In genomic region chr7:28452361-28453005, GRCm38 (mm10) we compare ENCODE assay signal across 9 mouse cellular contexts. TPM values are rescaled to one million over a fixed set of nuclear protein-coding genes. Genes with fewer than 3 reads are reported as not detected.
DNase-seq lines count a peak whose midpoint lies in the region; ATAC-seq and TF ChIP-seq lines count a peak whose summit lies in the region.
"Had no signal": no experiment of that assay in that cellular context is flagged by ENCODE, and none has a peak within 500 bp of the region (broad histone marks: within the 10 kb centered on the region; RNA-seq: fewer than 3 reads in every experiment).

No protein-coding gene starts in this region.

- 3% methylated on average over 24 of the region's 24 CpGs for WGBS in heart, embryonic 16.5 days
- WGBS in bone marrow, adult 2 months = 4% methylated on average over 23 of the region's 24 CpGs
- WGBS in forebrain, embryonic 13.5 days = 2% methylated on average over 18 of the region's 24 CpGs
- WGBS in liver, embryonic 16.5 days (ENCODE audit: insufficient replicate concordance) = 3% methylated on average over 24 of the region's 24 CpGs

- H3K4me3 ChIP-seq in heart, embryonic 16.5 days (ENCODE audit: low read length) = peak overlapping the region; percentile 83
- H3K4me3 ChIP-seq in bone marrow, adult 2 months (replicated peaks; ENCODE audit: control insufficient read depth, low read depth, low read length) = peak overlapping the region; percentile 53
- peak overlapping the region; percentile 87 for H3K4me3 ChIP-seq in forebrain, embryonic 13.5 days
- peak overlapping the region; percentile 64 for H3K4me3 ChIP-seq in liver, embryonic 16.5 days (ENCODE audit: low read depth, low read length)

- H3K4me2 ChIP-seq in heart, embryonic 16.5 days (ENCODE audit: low read depth, low read length) = peak overlapping the region; percentile 100
- peak overlapping the region; percentile 86 for H3K4me2 ChIP-seq in forebrain, embryonic 13.5 days
- H3K4me2 ChIP-seq in liver, embryonic 16.5 days (ENCODE audit: low read depth, low read length) = peak overlapping the region; percentile 91

- no peaks in the 10 kb centered on the region for H3K9me3 ChIP-seq in heart, embryonic 16.5 days (replicated peaks; ENCODE audit: control insufficient read depth, low read length)
- H3K9me3 ChIP-seq in forebrain, embryonic 13.5 days (replicated peaks) = no peaks in the 10 kb centered on the region
- no peaks in the 10 kb centered on the region for H3K9me3 ChIP-seq in liver, embryonic 16.5 days (replicated peaks; ENCODE audit: control insufficient read depth, low read length)

- H3K27ac ChIP-seq in heart, embryonic 16.5 days (ENCODE audit: low read length) = no peak overlapping the region
- H3K27ac ChIP-seq in bone marrow, adult 2 months (ENCODE audit: control insufficient read depth, insufficient read depth, low read depth, low read length, poor library complexity) = no peak overlapping the region
- peak overlapping the region; percentile 69; the same call in 1 of the 2 replicates for H3K27ac ChIP-seq in forebrain, embryonic 13.5 days
- H3K27ac ChIP-seq in liver, embryonic 16.5 days (ENCODE audit: low read length) = no peak overlapping the region

- ATAC-seq in heart, embryonic 16.5 days (replicated peaks; ENCODE audit: extremely low read depth, insufficient read depth, low FRiP score) = no peak
- ATAC-seq in forebrain, embryonic 13.5 days = peak; percentile 57
- no peak for ATAC-seq in liver, embryonic 16.5 days (ENCODE audit: low read depth)

- H3K4me1 ChIP-seq in heart, embryonic 16.5 days (ENCODE audit: control insufficient read depth, insufficient read depth, low read length) = no peaks in the 10 kb centered on the region
- H3K4me1 ChIP-seq in bone marrow, adult 2 months (ENCODE audit: control insufficient read depth, insufficient read depth, low read length) = peaks cover 2% of the 10 kb centered on the region; the same call in 1 of the 2 replicates
- peaks cover 14% of the 10 kb centered on the region for H3K4me1 ChIP-seq in forebrain, embryonic 13.5 days
- peaks cover 3% of the 10 kb centered on the region; the same call in 1 of the 2 replicates for H3K4me1 ChIP-seq in liver, embryonic 16.5 days (ENCODE audit: control insufficient read depth, low read depth, low read length)

- no peak for TF ChIP-seq POLR2A in bone marrow, adult 2 months (IDR thresholded peaks at IDR 0.05; ENCODE audit: borderline replicate concordance, control insufficient read depth, low read depth, low read length)

- peak overlapping the region; percentile 86 for H3K9ac ChIP-seq in heart, embryonic 16.5 days (ENCODE audit: low read length)
- peak overlapping the region; percentile 88 for H3K9ac ChIP-seq in forebrain, embryonic 13.5 days
- H3K9ac ChIP-seq in liver, embryonic 16.5 days (ENCODE audit: low read depth, low read length) = peak overlapping the region; percentile 54

- no peaks in the 10 kb centered on the region for H3K27me3 ChIP-seq in heart, embryonic 16.5 days (ENCODE audit: control insufficient read depth, insufficient read depth, low read length)
- no peaks in the 10 kb centered on the region for H3K27me3 ChIP-seq in forebrain, embryonic 13.5 days
- H3K27me3 ChIP-seq in liver, embryonic 16.5 days (ENCODE audit: control insufficient read depth, insufficient read depth, low read depth, low read length) = peaks cover 20% of the 10 kb centered on the region

- no peak for DNase-seq in heart, adult 8-10 months (ENCODE audit: low spot score)
- DNase-seq in urinary bladder, postnatal 4 days (ENCODE audit: low spot score in 2 of 2) = no peak
- no peak for DNase-seq in layer of hippocampus, adult 8-10 months (ENCODE audit: low spot score in 2 of 2)
- no peak for DNase-seq in adrenal gland, adult 18-20 months (ENCODE audit: low spot score in 2 of 2)
- DNase-seq: lung, postnatal 10 days had no signal

- no peak for TF ChIP-seq CTCF in bone marrow, adult 2 months (IDR thresholded peaks at IDR 0.05; ENCODE audit: control insufficient read depth, insufficient read depth, low read length)

- H3K36me3 ChIP-seq in heart, embryonic 16.5 days (ENCODE audit: control insufficient read depth, insufficient read depth) = no peaks in the 10 kb centered on the region
- peaks cover 32% of the 10 kb centered on the region for H3K36me3 ChIP-seq in forebrain, embryonic 13.5 days (ENCODE audit: poor library complexity, severe bottlenecking)
- H3K36me3 ChIP-seq in liver, embryonic 16.5 days (ENCODE audit: control insufficient read depth, insufficient read depth) = no peaks in the 10 kb centered on the region

RNA-seq across cellular contexts. Expression of gene Lrfn1, which starts 0.7 kb away (rescaled TPM):
- polyA plus RNA-seq in heart, embryonic 16.5 days (2015; fragmentation: Nextera tagmentation; extraction: Ambion mirVana) = 0.72 and 0.80 TPM in 2 replicates
- total RNA-seq in heart, adult 8-10 months (2022) = under 1 TPM; 0.43 to 0.82 (median 0.61) TPM
- polyA plus RNA-seq in bone marrow, adult 2 months (2011; ENCODE audit: insufficient read depth, insufficient read length, low replicate concordance, missing spikeins) = 2.6 TPM in 1 of 2 replicates, not detected in the other
- polyA plus RNA-seq in forebrain, embryonic 13.5 days (2015; fragmentation: Nextera tagmentation; extraction: Ambion mirVana) = 5.9 and 6.1 TPM in 2 replicates
- polyA plus RNA-seq in liver, embryonic 16.5 days (2015; fragmentation: Nextera tagmentation; extraction: Ambion mirVana) = 0.12 and 0.15 TPM in 2 replicates
- 10 to 100 TPM; 68.2 to 77.3 (median 71.5) TPM for total RNA-seq in layer of hippocampus, adult 8-10 months (2022)
- 10 to 100 TPM; 10.7 to 13.1 TPM for total RNA-seq in adrenal gland, adult 18-20 months (2021)

RNA-seq across cellular contexts. Expression of gene Gmfg, which starts 15.2 kb away (rescaled TPM):
- polyA plus RNA-seq in heart, embryonic 16.5 days (2015; fragmentation: Nextera tagmentation; extraction: Ambion mirVana) = 17.9 and 32.7 TPM in 2 replicates
- total RNA-seq in heart, adult 8-10 months (2022) = 1 to 10 TPM; 3.5 to 5.7 (median 4.8) TPM
- polyA plus RNA-seq in bone marrow, adult 2 months (2011; ENCODE audit: insufficient read depth, insufficient read length, low replicate concordance, missing spikeins) = 158 and 354 TPM in 2 replicates
- 2.5 and 2.8 TPM in 2 replicates for polyA plus RNA-seq in forebrain, embryonic 13.5 days (2015; fragmentation: Nextera tagmentation; extraction: Ambion mirVana)
- 35.6 and 38.6 TPM in 2 replicates for polyA plus RNA-seq in liver, embryonic 16.5 days (2015; fragmentation: Nextera tagmentation; extraction: Ambion mirVana)
- total RNA-seq in layer of hippocampus, adult 8-10 months (2022) = 1 to 10 TPM; 1.6 to 5.2 (median 3.2) TPM
- 1 to 10 TPM; 8.0 to 9.5 TPM for total RNA-seq in adrenal gland, adult 18-20 months (2021)

RNA-seq across cellular contexts. Expression of gene Ifnl2, which starts 57.8 kb away (rescaled TPM):
- polyA plus RNA-seq in heart, embryonic 16.5 days (2015; fragmentation: Nextera tagmentation; extraction: Ambion mirVana) = not detected in 2 replicates
- total RNA-seq in heart, adult 8-10 months (2022) = not detected
- polyA plus RNA-seq in bone marrow, adult 2 months (2011; ENCODE audit: insufficient read depth, insufficient read length, low replicate concordance, missing spikeins) = not detected in 2 replicates
- not detected in 2 replicates for polyA plus RNA-seq in forebrain, embryonic 13.5 days (2015; fragmentation: Nextera tagmentation; extraction: Ambion mirVana)
- polyA plus RNA-seq in liver, embryonic 16.5 days (2015; fragmentation: Nextera tagmentation; extraction: Ambion mirVana) = not detected in 2 replicates
- total RNA-seq in layer of hippocampus, adult 8-10 months (2022) = not detected
- total RNA-seq in adrenal gland, adult 18-20 months (2021) = not detected

RNA-seq across cellular contexts. Expression of gene Paf1, which starts 59.7 kb away (rescaled TPM):
- 78.9 and 79.9 TPM in 2 replicates for polyA plus RNA-seq in heart, embryonic 16.5 days (2015; fragmentation: Nextera tagmentation; extraction: Ambion mirVana)
- total RNA-seq in heart, adult 8-10 months (2022) = 10 to 100 TPM; 35.7 to 44.4 (median 39.1) TPM
- polyA plus RNA-seq in bone marrow, adult 2 months (2011; ENCODE audit: insufficient read depth, insufficient read length, low replicate concordance, missing spikeins) = 136 and 209 TPM in 2 replicates
- polyA plus RNA-seq in forebrain, embryonic 13.5 days (2015; fragmentation: Nextera tagmentation; extraction: Ambion mirVana) = 95.4 and 97.1 TPM in 2 replicates
- 24.7 and 25.8 TPM in 2 replicates for polyA plus RNA-seq in liver, embryonic 16.5 days (2015; fragmentation: Nextera tagmentation; extraction: Ambion mirVana)
- 10 to 100 TPM; 72.9 to 77.5 (median 75.4) TPM for total RNA-seq in layer of hippocampus, adult 8-10 months (2022)
- 10 to 100 TPM; 76.7 to 86.6 TPM for total RNA-seq in adrenal gland, adult 18-20 months (2021)

RNA-seq across cellular contexts. Expression of gene Med29, which starts 60.0 kb away (rescaled TPM):
- polyA plus RNA-seq in heart, embryonic 16.5 days (2015; fragmentation: Nextera tagmentation; extraction: Ambion mirVana) = 41.3 and 50.1 TPM in 2 replicates
- total RNA-seq in heart, adult 8-10 months (2022) = 10 to 100 TPM; 19.5 to 24.0 (median 22.2) TPM
- 12.0 and 24.2 TPM in 2 replicates for polyA plus RNA-seq in bone marrow, adult 2 months (2011; ENCODE audit: insufficient read depth, insufficient read length, low replicate concordance, missing spikeins)
- polyA plus RNA-seq in forebrain, embryonic 13.5 days (2015; fragmentation: Nextera tagmentation; extraction: Ambion mirVana) = 49.3 and 51.5 TPM in 2 replicates
- polyA plus RNA-seq in liver, embryonic 16.5 days (2015; fragmentation: Nextera tagmentation; extraction: Ambion mirVana) = 20.5 and 21.6 TPM in 2 replicates
- total RNA-seq in layer of hippocampus, adult 8-10 months (2022) = 10 to 100 TPM; 16.0 to 20.2 (median 17.1) TPM
- 10 to 100 TPM; 36.9 to 37.0 TPM for total RNA-seq in adrenal gland, adult 18-20 months (2021)
